Mouse (Mus musculus) brain, embryonic 14.5 days (tissue): ENCODE data around the gene Ccdc71.

Source experiments
- CTCF ChIP-seq: fragments of 200-500 bp; IDR thresholded peaks from 2 replicates; pipeline ENCODE4 v1.5.1; 2012; ENCODE audit warnings: inconsistent platforms, mild to moderate bottlenecking, moderate library complexity, borderline replicate concordance; ENCODE audit not compliant: insufficient read depth, insufficient read length; ENCODE audit errors: extremely low read depth
- POLR2A ChIP-seq: fragments of 200-500 bp; IDR thresholded peaks from 2 replicates; pipeline ENCODE4 v1.6.1; 2012; ENCODE audit warnings: mild to moderate bottlenecking, inconsistent platforms, borderline replicate concordance; ENCODE audit not compliant: poor library complexity, insufficient read depth, insufficient read length, severe bottlenecking; ENCODE audit errors: extremely low read depth

DNA sequence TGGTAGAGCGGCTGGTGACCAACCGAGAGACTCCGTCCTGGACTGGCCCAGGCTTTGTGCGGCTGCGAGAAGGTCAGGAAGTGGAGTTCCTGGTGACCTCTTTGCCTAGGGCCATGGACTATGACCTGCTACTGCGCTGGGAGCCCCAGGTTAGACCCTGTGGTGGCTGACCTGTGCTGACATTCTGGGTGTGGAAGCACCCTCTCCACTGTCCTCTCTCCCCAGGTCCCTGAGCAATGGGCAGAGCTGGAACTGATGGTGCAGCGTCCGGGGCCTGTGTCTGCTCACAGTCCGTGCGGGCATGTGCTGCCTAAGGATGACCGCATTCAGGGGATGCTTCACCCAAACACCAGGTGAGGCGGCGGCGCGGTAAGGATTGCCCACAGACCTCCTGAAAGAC lies 23.7 kb downstream of the Ccdc71 start:
- no peak for TF ChIP-seq CTCF
- no peak for TF ChIP-seq POLR2A
